Mouse (Mus musculus): ENCODE measurements around the gene Phf20.

DNA sequence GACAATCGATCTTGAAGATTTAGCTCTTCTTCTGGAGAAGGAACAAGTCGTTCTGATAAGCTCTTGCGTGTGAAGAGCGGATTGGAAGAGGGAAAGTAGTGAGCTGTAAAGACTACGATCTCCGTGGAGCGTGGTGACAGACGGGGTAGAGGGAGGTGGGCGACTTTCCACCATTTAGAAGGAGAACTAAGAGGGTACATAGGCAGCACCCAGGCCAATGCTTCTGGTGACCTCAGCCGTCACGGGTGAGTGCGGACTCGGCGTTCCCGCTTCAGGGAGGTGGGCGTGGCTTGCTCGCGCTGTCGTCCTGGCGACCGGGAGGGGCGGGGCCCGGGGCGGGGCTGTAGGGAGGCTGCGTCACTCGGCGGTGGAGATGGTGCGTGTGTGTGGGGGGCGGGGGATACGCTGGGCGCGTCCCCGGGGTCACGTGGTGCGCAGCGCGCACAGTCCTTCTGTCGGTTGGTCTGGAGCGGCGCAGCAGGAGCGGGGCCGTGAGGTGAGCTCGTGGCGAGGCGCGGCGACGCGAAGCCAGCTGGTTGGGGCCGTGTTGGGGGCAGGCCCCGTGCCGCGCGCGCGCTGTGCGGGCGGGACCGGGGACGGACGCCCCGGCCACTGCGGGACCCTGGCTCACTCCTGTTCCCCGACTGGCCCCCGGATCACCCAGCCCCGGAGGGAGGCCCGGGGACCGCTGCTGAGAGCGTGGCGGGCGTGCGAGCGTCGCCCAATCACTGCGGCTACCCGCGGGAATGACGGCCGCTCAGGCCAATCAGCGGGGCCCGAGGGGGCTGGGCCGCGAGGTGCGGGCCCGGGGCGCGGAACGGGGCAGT is at the start of gene Phf20:
- TF ChIP-seq CTCF (IDR thresholded peaks at IDR 0.05; ENCODE audit: low read depth) (peak; percentile 24; the same call in 1 of the 2 replicates), EP300 (IDR thresholded peaks at IDR 0.05; ENCODE audit: low read depth) (no peak)

Data from liver, embryonic 14.5 days (tissue).